Mouse (Mus musculus) heart, embryonic 10.5 days (tissue): ENCODE results near the gene Hils1. TPM values are rescaled to one million over a fixed set of nuclear protein-coding genes. Genes with fewer than 3 reads are reported as not detected.
A peak's percentile ranks its signal among the peaks of the same experiment; 100 is the strongest.

Experiments
- DNase-seq: peaks from one replicate; pipeline ENCODE4 v3.0.0-alpha.2; 2017; ENCODE audit warnings: low spot score
- H3K27ac ChIP-seq: fragments of 300-500 bp; sonication (generic); 2 replicates; pipeline ENCODE4 v1.5.1; 2016; ENCODE audit warnings: mild to moderate bottlenecking
- H3K27me3 ChIP-seq: fragments of 300-500 bp; sonication (generic); 2 replicates; pipeline ENCODE4 v1.6.1; 2016; ENCODE audit warnings: mild to moderate bottlenecking; ENCODE audit not compliant: poor library complexity, insufficient read depth, severe bottlenecking
- H3K36me3 ChIP-seq: fragments of 300-500 bp; sonication (generic); 2 replicates; pipeline ENCODE4 v1.6.1; 2016; ENCODE audit warnings: mild to moderate bottlenecking, moderate library complexity
- H3K4me1 ChIP-seq: fragments of 300-500 bp; sonication (generic); 2 replicates; pipeline ENCODE4 v1.6.1; 2016; ENCODE audit warnings: mild to moderate bottlenecking
- H3K4me3 ChIP-seq: fragments of 300-500 bp; sonication (generic); 2 replicates; pipeline ENCODE4 v1.5.1; 2016; ENCODE audit warnings: mild to moderate bottlenecking, moderate library complexity
- H3K9me3 ChIP-seq: fragments of 300-500 bp; sonication (generic); 2 replicates; pipeline ENCODE4 v1.6.1; 2016; ENCODE audit warnings: mild to moderate bottlenecking, moderate library complexity
- WGBS: fragments of 180-500 bp; shearing (Covaris S2); methylation state at CpG from one replicate; pipeline ENCODE4 v1.1.7; 2016; 5-methylcytosine and 5-hydroxymethylcytosine counted together
- polyA plus RNA-seq: library from polyadenylated mRNA; unstranded; fragments of >200 nt; fragmentation: Nextera tagmentation; extraction: Ambion mirVana; gene quantifications from 2 replicates; pipeline ENCODE4 v1.2.1, GENCODE M21; 2016

Gene Hils1
- polyA plus RNA-seq, 1 experiment from 2014 or later: not detected

GRCm38 (mm10) chr11:94992754-94993606 lies 25.6 kb downstream of the Hils1 start:
- Histone ChIP-seq H3K27ac (peak overlapping the region; percentile 96), H3K4me3 (peak overlapping the region; percentile 94), H3K9me3 (no peaks in the 10 kb centered on the region), H3K36me3 (peaks cover 34% of the 10 kb centered on the region), H3K4me1 (peaks cover 91% of the 10 kb centered on the region), H3K27me3 (no peaks in the 10 kb centered on the region)
- WGBS: 5% methylated on average over 21 of the region's 22 CpGs
- DNase-seq: no peak

- Histone ChIP-seq H3K4me1 (peaks cover 86% of the 10 kb centered on the region), H3K36me3 (peaks cover 47% of the 10 kb centered on the region), H3K27me3 (no peaks in the 10 kb centered on the region), H3K27ac (peak overlapping the region; percentile 96), H3K9me3 (no peaks in the 10 kb centered on the region), H3K4me3 (peak overlapping the region; percentile 94)
- DNase-seq: no peak
- WGBS: 37% methylated on average over 10 of the region's 10 CpGs
Measured at GRCm38 (mm10) chr11:94994208-94994814, 26.9 kb downstream of the Hils1 start.

GRCm38 (mm10) chr11:94994947-94995772 lies 27.8 kb downstream of the Hils1 start:
- 86% methylated on average over 11 of the region's 11 CpGs for WGBS
- H3K4me3 ChIP-seq: peak overlapping the region; percentile 94
- peaks cover 55% of the 10 kb centered on the region for H3K36me3 ChIP-seq
- H3K4me1 ChIP-seq: peaks cover 82% of the 10 kb centered on the region
- no peaks in the 10 kb centered on the region for H3K27me3 ChIP-seq
- DNase-seq: no peak
- H3K27ac ChIP-seq: peak overlapping the region; percentile 96
- H3K9me3 ChIP-seq: no peaks in the 10 kb centered on the region

- H3K9me3 ChIP-seq: no peaks in the 10 kb centered on the region
- H3K4me3 ChIP-seq: 0 out of 2 replicates have a peak overlapping the region, but pooled peaks have one; percentile 10
- no peaks in the 10 kb centered on the region for H3K27me3 ChIP-seq
- 85% methylated on average over 8 of the region's 8 CpGs for WGBS
- H3K36me3 ChIP-seq: peaks cover 64% of the 10 kb centered on the region
- H3K27ac ChIP-seq: peak overlapping the region; percentile 96
- H3K4me1 ChIP-seq: peaks cover 83% of the 10 kb centered on the region
- DNase-seq: no peak
Measured at GRCm38 (mm10) chr11:94996101-94996500, 28.7 kb downstream of the Hils1 start.

GRCm38 (mm10) chr11:94996984-94997383 lies 29.6 kb downstream of the Hils1 start:
- Histone ChIP-seq H3K36me3 (peaks cover 72% of the 10 kb centered on the region), H3K27me3 (no peaks in the 10 kb centered on the region), H3K9me3 (no peaks in the 10 kb centered on the region), H3K4me1 (peaks cover 86% of the 10 kb centered on the region), H3K27ac (peak overlapping the region; percentile 96; the same call in 1 of the 2 replicates), H3K4me3 (no peak overlapping the region)
- 90% methylated on average over 6 of the region's 6 CpGs for WGBS
- DNase-seq: no peak

GRCm38 (mm10) chr11:94997596-94997995 lies 30.2 kb downstream of the Hils1 start:
- WGBS: 54% methylated on average over 5 of the region's 5 CpGs
- peak; percentile 93 for DNase-seq
- Histone ChIP-seq H3K27ac (peak overlapping the region; percentile 96), H3K36me3 (peaks cover 79% of the 10 kb centered on the region), H3K27me3 (no peaks in the 10 kb centered on the region), H3K4me1 (peaks cover 80% of the 10 kb centered on the region), H3K9me3 (no peaks in the 10 kb centered on the region), H3K4me3 (peak overlapping the region; percentile 22; the same call in 1 of the 2 replicates)

GRCm38 (mm10) chr11:94998041-94998531 lies 30.7 kb downstream of the Hils1 start:
- Histone ChIP-seq H3K4me1 (peaks cover 80% of the 10 kb centered on the region), H3K27me3 (no peaks in the 10 kb centered on the region), H3K4me3 (peak overlapping the region; percentile 22; the same call in 1 of the 2 replicates), H3K9me3 (no peaks in the 10 kb centered on the region), H3K27ac (peak overlapping the region; percentile 96), H3K36me3 (peaks cover 83% of the 10 kb centered on the region)
- WGBS: 80% methylated on average over 16 of the region's 16 CpGs
- DNase-seq: no peak

GRCm38 (mm10) chr11:95000128-95000527 lies 32.7 kb downstream of the Hils1 start:
- H3K27me3 ChIP-seq: no peaks in the 10 kb centered on the region
- H3K36me3 ChIP-seq: peaks cover 94% of the 10 kb centered on the region
- DNase-seq: no peak
- peak overlapping the region; percentile 67 for H3K27ac ChIP-seq
- peaks cover 80% of the 10 kb centered on the region for H3K4me1 ChIP-seq
- peak overlapping the region; percentile 2; the same call in 1 of the 2 replicates for H3K4me3 ChIP-seq
- 60% methylated on average over 8 of the region's 8 CpGs for WGBS
- no peaks in the 10 kb centered on the region for H3K9me3 ChIP-seq

- Histone ChIP-seq H3K9me3 (no peaks in the 10 kb centered on the region), H3K4me3 (peak overlapping the region; percentile 2; the same call in 1 of the 2 replicates), H3K27me3 (no peaks in the 10 kb centered on the region), H3K36me3 (peaks cover 96% of the 10 kb centered on the region), H3K27ac (peak overlapping the region; percentile 67), H3K4me1 (peaks cover 81% of the 10 kb centered on the region)
- WGBS: 33% methylated on average over 4 of the region's 4 CpGs
- no peak for DNase-seq
Measured at GRCm38 (mm10) chr11:95000548-95000947, 33.2 kb downstream of the Hils1 start.

GRCm38 (mm10) chr11:95001058-95001457 lies 33.7 kb downstream of the Hils1 start:
- H3K27me3 ChIP-seq: no peaks in the 10 kb centered on the region
- peak; percentile 87 for DNase-seq
- H3K9me3 ChIP-seq: no peaks in the 10 kb centered on the region
- WGBS: 3% methylated on average over 8 of the region's 8 CpGs
- H3K36me3 ChIP-seq: peaks cover 96% of the 10 kb centered on the region
- peak overlapping the region; percentile 67 for H3K27ac ChIP-seq
- H3K4me1 ChIP-seq: peaks cover 81% of the 10 kb centered on the region
- no peak overlapping the region for H3K4me3 ChIP-seq

GRCm38 (mm10) chr11:95001584-95002347 lies 34.4 kb downstream of the Hils1 start:
- Histone ChIP-seq H3K4me3 (no peak overlapping the region), H3K27ac (peak overlapping the region; percentile 66; the same call in 1 of the 2 replicates), H3K9me3 (no peaks in the 10 kb centered on the region), H3K36me3 (peaks cover 89% of the 10 kb centered on the region), H3K4me1 (peaks cover 81% of the 10 kb centered on the region), H3K27me3 (no peaks in the 10 kb centered on the region)
- WGBS: 88% methylated on average over 21 of the region's 21 CpGs
- no peak for DNase-seq

GRCm38 (mm10) chr11:95002705-95003104 lies 35.3 kb downstream of the Hils1 start:
- H3K27me3 ChIP-seq: no peaks in the 10 kb centered on the region
- H3K4me3 ChIP-seq: no peak overlapping the region
- H3K36me3 ChIP-seq: peaks cover 80% of the 10 kb centered on the region
- WGBS: 90% methylated on average over 8 of the region's 8 CpGs
- H3K4me1 ChIP-seq: peaks cover 84% of the 10 kb centered on the region
- H3K9me3 ChIP-seq: no peaks in the 10 kb centered on the region
- H3K27ac ChIP-seq: no peak overlapping the region
- DNase-seq: no peak
